Mouse (Mus musculus) midbrain, embryonic 16.5 days (tissue): ENCODE data around the gene Fkbp11. TPM values are rescaled to one million over a fixed set of nuclear protein-coding genes. Genes with fewer than 3 reads are reported as not detected.

Experiments
- ATAC-seq: fragments of 200-750 bp; cut with Nextera tagmentation; 2 replicates; pipeline ENCODE4 v1.8.0; 2017; ENCODE audit warnings: moderate TSS enrichment
- H3K27ac ChIP-seq: fragments of 300-500 bp; sonication (generic); 2 replicates; pipeline ENCODE4 v1.5.1; 2014; ENCODE audit warnings: mild to moderate bottlenecking, low read length, mixed read lengths
- H3K27me3 ChIP-seq: fragments of 300-500 bp; sonication (generic); 2 replicates; pipeline ENCODE4 v1.6.1; 2014; ENCODE audit warnings: low read depth, low read length, mixed read lengths; ENCODE audit not compliant: control insufficient read depth, insufficient read depth
- H3K36me3 ChIP-seq: fragments of 300-500 bp; sonication (generic); 2 replicates; pipeline ENCODE4 v1.6.1; 2014; ENCODE audit warnings: mild to moderate bottlenecking, low read length, moderate library complexity, mixed read lengths; ENCODE audit not compliant: control insufficient read depth, insufficient read depth
- H3K4me1 ChIP-seq: fragments of 300-500 bp; sonication (generic); 2 replicates; pipeline ENCODE4 v1.6.1; 2014; ENCODE audit warnings: mild to moderate bottlenecking, low read length, mixed read lengths; ENCODE audit not compliant: control insufficient read depth, insufficient read depth
- H3K4me2 ChIP-seq: fragments of 300-500 bp; sonication (generic); 2 replicates; pipeline ENCODE4 v1.6.1; 2014; ENCODE audit warnings: mild to moderate bottlenecking, low read length, mixed read lengths
- H3K4me3 ChIP-seq: fragments of 300-500 bp; sonication (generic); 2 replicates; pipeline ENCODE4 v1.5.1; 2014; ENCODE audit warnings: low read depth, mild to moderate bottlenecking, low read length, moderate library complexity, mixed read lengths
- H3K9ac ChIP-seq: fragments of 300-500 bp; sonication (generic); 2 replicates; pipeline ENCODE4 v1.6.1; 2014; ENCODE audit warnings: low read depth, low read length, mixed read lengths
- H3K9me3 ChIP-seq: fragments of 300-500 bp; sonication (generic); replicated peaks from 2 replicates; pipeline ENCODE4 v1.6.1; 2014; ENCODE audit warnings: mild to moderate bottlenecking, low read length, mixed read lengths; ENCODE audit not compliant: control insufficient read depth, poor library complexity, severe bottlenecking
- WGBS: fragments of 180-500 bp; shearing (Covaris S2); extraction: QIAGEN DNeasy Blood & Tissue Kit; methylation state at CpG from one replicate; pipeline ENCODE4 v1.1.7; 2014; 5-methylcytosine and 5-hydroxymethylcytosine counted together
- polyA plus RNA-seq: library from polyadenylated mRNA; unstranded; fragments of >200 nt; fragmentation: Nextera tagmentation; extraction: Ambion mirVana; gene quantifications from 2 replicates; pipeline ENCODE4 v1.2.1, GENCODE M21; 2015

The Fkbp11 gene
- polyA plus RNA-seq, 1 experiment from 2014 or later: 4.0 TPM

DNA sequence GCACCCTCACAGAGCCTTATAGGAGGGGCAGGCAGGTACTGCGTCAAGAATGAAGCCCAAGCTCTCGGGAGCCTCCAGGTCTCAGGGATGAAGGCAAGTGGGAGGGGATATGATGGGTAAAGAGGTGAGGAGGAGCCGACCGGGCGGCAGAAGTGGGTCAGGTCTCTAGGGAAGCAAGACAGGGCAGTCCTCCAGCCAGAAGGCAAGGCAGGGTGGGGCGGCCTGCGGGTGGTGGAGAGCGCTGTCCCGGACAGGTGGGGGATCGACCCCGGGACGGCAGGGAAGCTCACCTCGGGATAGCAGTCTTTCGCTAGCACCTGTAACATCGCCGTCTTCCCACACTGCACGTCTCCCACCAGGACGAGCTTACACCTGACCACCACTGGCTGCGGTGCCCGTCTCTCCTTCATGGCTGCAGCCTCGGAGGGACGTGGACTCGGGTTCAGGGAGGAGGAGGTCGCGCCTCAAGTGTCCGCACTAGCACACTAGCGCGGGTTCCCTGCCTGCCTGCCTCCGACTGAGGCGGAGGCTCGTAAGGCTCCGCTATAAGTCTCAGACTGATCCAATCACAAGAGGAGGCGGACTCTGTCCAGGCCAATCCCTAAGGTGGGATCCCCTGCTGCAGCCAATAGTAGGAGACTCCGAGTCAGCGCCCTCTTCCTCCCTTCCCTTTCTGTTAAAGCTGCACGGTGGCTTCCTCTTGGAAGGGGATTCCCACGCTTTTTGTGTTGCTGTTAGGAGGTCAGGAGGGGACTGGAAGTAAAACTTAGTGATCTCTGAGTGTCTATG lies 50.9 kb downstream of the Fkbp11 start, which contains the start of gene Rnd1:
Gene Rnd1, minus strand, starts transcription at position 522 of the 789 bp plus-strand sequence.
- H3K4me2 ChIP-seq: peak within 1 kb of the TSS; percentile 93
- H3K36me3 ChIP-seq: no peaks in the 10 kb centered on the region
- H3K9ac ChIP-seq: peak within 1 kb of the TSS; percentile 72
- H3K4me3 ChIP-seq: peak within 1 kb of the TSS; percentile 63
- ATAC-seq: peak; percentile 96
- H3K27ac ChIP-seq: no peak within 1 kb of the TSS
- H3K4me1 ChIP-seq: peaks cover 31% of the 10 kb centered on the region
- no peaks in the 10 kb centered on the region for H3K9me3 ChIP-seq
- H3K27me3 ChIP-seq: no peaks in the 10 kb centered on the region
- under 1% methylated on average over 37 of the region's 37 CpGs for WGBS

DNA sequence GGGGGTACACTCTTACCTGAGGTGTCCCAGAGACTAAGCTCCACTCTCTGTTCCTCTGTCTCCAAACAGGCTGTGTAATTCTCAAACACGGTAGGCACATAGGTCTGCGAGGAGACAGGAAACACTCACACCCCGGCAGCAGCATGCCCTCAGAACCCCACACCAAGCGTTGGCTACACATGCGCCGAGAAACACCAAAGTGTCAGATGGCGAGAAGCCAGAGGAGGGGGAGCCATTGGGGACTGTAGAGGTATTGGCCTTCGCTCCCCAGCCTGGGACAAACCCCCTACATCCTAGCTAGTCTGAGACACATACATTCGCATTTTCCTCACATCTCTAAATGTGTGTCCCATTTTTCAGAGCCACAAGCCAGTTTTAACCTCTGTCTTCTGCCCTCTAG lies 51.5 kb downstream of the Fkbp11 start:
- ATAC-seq: peak; percentile 30
- H3K9me3 ChIP-seq: no peaks in the 10 kb centered on the region
- H3K27ac ChIP-seq: no peak overlapping the region
- H3K4me2 ChIP-seq: peak overlapping the region; percentile 93
- H3K4me1 ChIP-seq: peaks cover 31% of the 10 kb centered on the region
- H3K36me3 ChIP-seq: no peaks in the 10 kb centered on the region
- no peaks in the 10 kb centered on the region for H3K27me3 ChIP-seq
- peak overlapping the region; percentile 72 for H3K9ac ChIP-seq
- H3K4me3 ChIP-seq: peak overlapping the region; percentile 63
- WGBS: 1% methylated on average over 9 of the region's 9 CpGs

DNA sequence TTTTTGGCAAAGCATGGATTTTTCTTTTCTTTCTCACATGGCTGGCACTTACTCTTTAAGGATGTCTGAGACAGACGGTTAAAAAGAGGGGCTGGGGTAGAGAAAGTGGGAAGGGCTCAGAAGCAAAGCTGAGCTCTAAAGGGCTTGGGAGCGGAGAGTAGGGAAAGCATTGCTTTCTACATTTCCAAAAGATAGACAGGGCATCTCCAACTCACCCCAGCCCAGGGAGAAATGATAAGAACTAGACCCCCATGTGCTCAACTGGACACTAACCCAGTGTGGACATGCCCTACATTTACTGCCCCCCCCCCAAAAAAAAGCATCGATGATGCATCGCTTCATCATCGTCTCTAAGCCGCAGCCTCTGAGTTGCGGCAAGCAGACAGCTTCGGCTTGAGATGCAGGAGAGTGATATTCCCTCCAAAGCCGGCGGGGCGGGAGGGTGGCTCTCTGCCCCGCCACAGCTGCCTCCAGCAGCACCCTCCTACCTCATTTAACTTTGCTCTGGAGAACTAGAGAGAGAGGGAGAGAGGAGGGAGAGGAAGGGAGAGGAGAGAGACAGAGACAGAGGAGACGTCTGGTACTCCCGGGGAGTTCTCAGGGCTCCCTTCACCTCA lies 52.3 kb downstream of the Fkbp11 start:
- no peaks in the 10 kb centered on the region for H3K27me3 ChIP-seq
- ATAC-seq: no peak

DNA sequence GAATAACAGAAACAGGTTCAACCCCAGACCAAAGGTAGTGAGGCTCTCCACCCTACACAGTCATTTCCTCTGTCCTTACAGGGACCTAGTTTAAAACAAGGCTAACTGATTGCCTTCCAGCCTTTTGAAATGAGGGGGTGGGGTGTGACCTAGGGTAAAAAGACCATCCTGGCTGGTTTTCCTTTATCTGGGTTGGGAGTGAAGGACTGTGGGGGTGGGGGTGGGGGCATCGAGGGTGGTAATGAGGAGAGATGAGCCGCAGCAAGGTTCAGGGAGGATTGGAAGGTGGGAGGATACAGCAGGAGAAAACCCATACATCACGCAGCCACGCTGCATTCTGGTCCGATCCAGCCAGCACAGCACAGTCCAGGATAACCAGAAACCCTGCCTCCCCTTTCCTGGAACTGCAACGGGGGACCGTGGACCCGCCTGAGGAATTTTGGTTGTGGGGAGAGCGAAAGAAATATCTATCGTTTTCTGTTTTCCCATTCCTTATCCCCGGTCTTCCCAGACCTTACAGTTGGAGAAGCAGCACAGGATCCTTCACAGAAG lies 52.9 kb downstream of the Fkbp11 start:
- H3K4me3 ChIP-seq: peak overlapping the region; percentile 63
- ATAC-seq: no peak
- peaks cover 31% of the 10 kb centered on the region for H3K4me1 ChIP-seq
- H3K9me3 ChIP-seq: no peaks in the 10 kb centered on the region
- H3K27ac ChIP-seq: peak overlapping the region; percentile 69
- H3K27me3 ChIP-seq: no peaks in the 10 kb centered on the region
- H3K9ac ChIP-seq: peak overlapping the region; percentile 72
- H3K4me2 ChIP-seq: peak overlapping the region; percentile 93
- 14% methylated on average over 11 of the region's 11 CpGs for WGBS
- no peaks in the 10 kb centered on the region for H3K36me3 ChIP-seq

More for the DNA sequence above, 52.3 kb downstream of the Fkbp11 start:
- Histone ChIP-seq H3K4me3 (peak overlapping the region; percentile 63), H3K9ac (peak overlapping the region; percentile 72), H3K36me3 (no peaks in the 10 kb centered on the region), H3K4me1 (peaks cover 31% of the 10 kb centered on the region), H3K9me3 (no peaks in the 10 kb centered on the region), H3K4me2 (peak overlapping the region; percentile 93), H3K27ac (peak overlapping the region; percentile 69)
- WGBS: 2% methylated on average over 14 of the region's 14 CpGs

Other genes with a start within 250 kb of the Fkbp11 start
- gene Lalba, start 245.5 kb downstream of the Fkbp11 start, polyA plus RNA-seq: not detected in 2 replicates
- not detected in 2 replicates for gene Olfr279, start 235.8 kb downstream of the Fkbp11 start, polyA plus RNA-seq
- 106 and 113 TPM in 2 replicates for gene Kansl2, start 193.9 kb downstream of the Fkbp11 start, polyA plus RNA-seq
- 65.3 and 73.1 TPM in 2 replicates for gene Ccnt1, start 157.3 kb downstream of the Fkbp11 start, polyA plus RNA-seq
- gene 4930415O20Rik, start 157.2 kb downstream of the Fkbp11 start, polyA plus RNA-seq: not detected in 2 replicates
- 9.9 and 10.2 TPM in 2 replicates for gene Adcy6, start 118.1 kb downstream of the Fkbp11 start, polyA plus RNA-seq
- gene Cacnb3, start 97.4 kb downstream of the Fkbp11 start, polyA plus RNA-seq: 198 and 205 TPM in 2 replicates
- gene Ddx23, start 65.3 kb downstream of the Fkbp11 start, polyA plus RNA-seq: 17.8 and 18.9 TPM in 2 replicates
- gene Rnd1, start 50.7 kb downstream of the Fkbp11 start, polyA plus RNA-seq: 15.5 and 19.8 TPM in 2 replicates
- gene Ccdc65, start 20.0 kb downstream of the Fkbp11 start, polyA plus RNA-seq: 9.3 and 12.0 TPM in 2 replicates
- gene Arf3, start 35.0 kb upstream of the Fkbp11 start, polyA plus RNA-seq: 96.4 and 102 TPM in 2 replicates
- not detected in 2 replicates for gene Wnt10b, start 50.0 kb upstream of the Fkbp11 start, polyA plus RNA-seq
- gene Wnt1, start 61.7 kb upstream of the Fkbp11 start, polyA plus RNA-seq: 1.2 and 1.3 TPM in 2 replicates
- gene Ddn, start 81.3 kb upstream of the Fkbp11 start, polyA plus RNA-seq: 0.35 and 0.42 TPM in 2 replicates
- 72.9 and 73.1 TPM in 2 replicates for gene Prkag1, start 103.3 kb upstream of the Fkbp11 start, polyA plus RNA-seq
- 10.1 and 11.8 TPM in 2 replicates for gene Kmt2d, start 143.0 kb upstream of the Fkbp11 start, polyA plus RNA-seq
- 37.2 and 38.7 TPM in 2 replicates for gene Rhebl1, start 166.3 kb upstream of the Fkbp11 start, polyA plus RNA-seq
- gene Dhh, start 170.3 kb upstream of the Fkbp11 start, polyA plus RNA-seq: 0.36 and 0.39 TPM in 2 replicates
- gene Lmbr1l, start 190.0 kb upstream of the Fkbp11 start, polyA plus RNA-seq: 27.9 and 33.5 TPM in 2 replicates
- gene Tuba1b, start 206.4 kb upstream of the Fkbp11 start, polyA plus RNA-seq: 1,165 and 1,361 TPM in 2 replicates
- not detected in 2 replicates for gene Gm49450, start 225.4 kb upstream of the Fkbp11 start, polyA plus RNA-seq
- 17,735 and 17,910 TPM in 2 replicates for gene Tuba1a, start 225.5 kb upstream of the Fkbp11 start, polyA plus RNA-seq